Mouse (Mus musculus): Measurements from ENCODE around the gene Tsen2.

DNA sequence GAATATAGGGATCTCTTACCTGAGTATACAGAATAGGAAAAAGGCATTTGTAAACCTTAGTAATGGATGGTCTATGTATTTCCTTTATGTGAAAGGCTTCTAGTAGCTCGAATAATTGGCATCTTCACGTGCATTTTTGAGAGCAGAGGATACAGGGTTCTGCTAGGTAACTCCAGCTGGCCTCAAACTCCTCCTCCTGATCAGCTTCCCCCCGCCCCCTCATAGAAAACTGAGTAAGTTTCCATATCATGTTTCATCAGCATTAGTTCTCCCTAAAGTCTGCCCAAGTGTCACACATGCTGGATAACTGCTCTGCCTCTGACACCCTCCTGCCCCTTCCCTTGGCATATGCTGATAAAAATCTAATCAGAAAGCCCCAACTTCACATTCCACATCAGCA lies 36.3 kb downstream of the Tsen2 start:
- TF ChIP-seq CTCF (IDR thresholded peaks at IDR 0.05; ENCODE audit: extremely low read depth, insufficient read length, insufficient replicate concordance, low read depth, low read length) (no peak), POLR2A (IDR thresholded peaks at IDR 0.05; ENCODE audit: low read depth, low read length) (no peak)
